Mouse (Mus musculus) spleen, adult 2 months (tissue): ENCODE results near the gene Dbndd1. TPM values are rescaled to one million over a fixed set of nuclear protein-coding genes. Genes with fewer than 3 reads are reported as not detected.
A peak's percentile ranks its signal among the peaks of the same experiment; 100 is the strongest.
"Not testable (repeated sequence)": the region's sequence is repeated elsewhere in the genome, so short reads cannot be mapped to it uniquely, and the experiment has no call there.

ENCODE experiments used
- DNase-seq, 2 experiments: peaks; one replicate each; pipeline versions ENCODE4 v3.0.0 to v3.0.0-alpha.2; 2012 to 2021; ENCODE audit warnings: low spot score in 2 of 2, low read depth in 1 of 2
- H3K27ac ChIP-seq: fragments of 200-500 bp; 2 replicates; pipeline ENCODE4 v1.5.1; 2012; ENCODE audit warnings: low read length, inconsistent platforms; ENCODE audit not compliant: insufficient read depth
- H3K27me3 ChIP-seq: fragments of 200-500 bp; 2 replicates; pipeline ENCODE4 v1.6.1; 2012; ENCODE audit warnings: mild to moderate bottlenecking, moderate library complexity, low read length, inconsistent platforms; ENCODE audit not compliant: control insufficient read depth, insufficient read depth
- H3K36me3 ChIP-seq: fragments of 200-500 bp; 2 replicates; pipeline ENCODE4 v1.6.1; 2012; ENCODE audit warnings: mild to moderate bottlenecking, low read length, inconsistent platforms; ENCODE audit not compliant: control insufficient read depth, insufficient read depth
- H3K4me1 ChIP-seq: fragments of 200-500 bp; 2 replicates; pipeline ENCODE4 v1.6.1; 2011; ENCODE audit warnings: inconsistent platforms; ENCODE audit not compliant: control insufficient read depth, insufficient read depth, insufficient read length
- H3K4me3 ChIP-seq: fragments of 200-500 bp; 2 replicates; pipeline ENCODE4 v1.5.1; 2011; ENCODE audit warnings: mild to moderate bottlenecking, inconsistent platforms; ENCODE audit not compliant: insufficient read depth, insufficient read length; ENCODE audit errors: extremely low read depth
- CTCF ChIP-seq: fragments of 200-500 bp; IDR thresholded peaks from 2 replicates; pipeline ENCODE4 v1.5.1; 2011; ENCODE audit warnings: mild to moderate bottlenecking, inconsistent platforms; ENCODE audit not compliant: insufficient read depth, insufficient read length, insufficient replicate concordance; ENCODE audit errors: extremely low read depth
- POLR2A ChIP-seq: fragments of 200-500 bp; IDR thresholded peaks from 2 replicates; pipeline ENCODE4 v1.6.1; 2011; ENCODE audit warnings: low read depth, low read length, inconsistent platforms
- WGBS: fragments of 180-500 bp; shearing (Covaris S2); methylation state at CpG from one replicate; pipeline ENCODE4 v1.1.7; 2018; 5-methylcytosine and 5-hydroxymethylcytosine counted together
- polyA plus RNA-seq: library from polyadenylated mRNA; depleted of rRNA; stranded (reverse); fragments of >200 nt; gene quantifications from 2 replicates; pipeline ENCODE4 v1.2.3, GENCODE M21; 2012; rRNA removed

The Dbndd1 gene
- polyA plus RNA-seq, result not detected in 2 replicates

- TF ChIP-seq CTCF (no peak), POLR2A (no peak)
- peaks cover 13% of the 10 kb centered on the region for H3K4me1 ChIP-seq
- H3K27ac ChIP-seq, result no peak within 1 kb of the TSS
- H3K4me3 ChIP-seq, result peak within 1 kb of the TSS; percentile 41
- H3K27me3 ChIP-seq, result peaks cover 19% of the 10 kb centered on the region
- WGBS, result 1% methylated on average over 57 of the region's 63 CpGs
- H3K36me3 ChIP-seq, result no peaks in the 10 kb centered on the region
- peak in 1 of 2 experiments; percentile 19 for DNase-seq
Observed at GRCm38 (mm10) chr8:123514781-123515539, at the start of gene Dbndd1. TSS of gene Dbndd1 (minus strand) at chr8:123515463.

DNA sequence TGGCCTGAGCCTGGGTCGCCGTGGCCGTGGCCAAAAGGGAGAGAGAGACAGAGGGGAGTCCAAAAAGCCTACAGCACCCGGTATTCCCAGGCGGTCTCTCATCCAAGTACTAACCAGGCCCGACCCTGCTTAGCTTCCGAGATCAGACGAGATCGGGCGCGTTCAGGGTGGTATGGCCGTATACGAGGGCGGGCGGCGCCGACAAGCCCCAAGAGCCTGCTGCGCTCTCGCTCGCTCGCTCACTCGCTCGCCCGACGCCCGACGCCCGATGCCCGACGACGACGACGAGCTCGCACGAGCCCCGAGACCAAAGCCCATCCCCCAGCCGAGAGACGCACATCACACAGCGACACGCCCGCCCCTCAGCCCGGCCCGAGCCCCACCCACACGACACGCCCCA, 49.0 kb upstream of the Dbndd1 start:
- not testable (repeated sequence) for H3K4me3 ChIP-seq, DNase-seq, H3K27me3 ChIP-seq, H3K36me3 ChIP-seq, H3K27ac ChIP-seq, H3K4me1 ChIP-seq
- WGBS, result no CpG with 5 or more reads among the region's 45 CpGs

DNA sequence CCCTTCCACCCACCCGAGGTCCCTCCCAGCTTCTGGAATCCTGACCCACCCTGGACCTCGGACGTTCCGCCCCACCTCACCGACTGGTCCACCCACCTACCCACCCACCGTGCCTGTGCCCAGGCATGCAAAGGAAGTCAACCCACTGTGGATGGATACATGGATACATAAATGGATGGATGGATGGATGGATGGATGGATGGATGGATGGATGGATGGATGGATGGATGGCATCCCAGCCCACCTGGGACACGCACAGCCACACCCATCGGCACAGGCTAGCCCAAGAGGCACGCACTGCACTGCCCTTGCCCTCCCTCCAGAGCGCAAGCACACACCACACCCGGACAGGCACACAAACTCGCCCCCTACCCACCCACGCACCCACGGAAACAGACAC, 22.4 kb upstream of the Dbndd1 start:
- H3K27ac ChIP-seq, H3K4me1 ChIP-seq, H3K4me3 ChIP-seq, H3K36me3 ChIP-seq, H3K27me3 ChIP-seq: not testable (repeated sequence)
- WGBS, result 84% methylated on average over 7 of the region's 14 CpGs
- DNase-seq, result peak in 1 of 2 experiments; percentile 14

- TF ChIP-seq POLR2A (no peak), CTCF (no peak)
- no peaks in the 10 kb centered on the region for H3K36me3 ChIP-seq
- H3K27me3 ChIP-seq, result no peaks in the 10 kb centered on the region
- H3K27ac ChIP-seq, result no peak overlapping the region
- no peak for DNase-seq
- no peak overlapping the region for H3K4me3 ChIP-seq
- H3K4me1 ChIP-seq, result no peaks in the 10 kb centered on the region
- 87% methylated on average over 10 of the region's 10 CpGs for WGBS
Observed at GRCm38 (mm10) chr8:123536990-123537380, 21.7 kb upstream of the Dbndd1 start.

DNA sequence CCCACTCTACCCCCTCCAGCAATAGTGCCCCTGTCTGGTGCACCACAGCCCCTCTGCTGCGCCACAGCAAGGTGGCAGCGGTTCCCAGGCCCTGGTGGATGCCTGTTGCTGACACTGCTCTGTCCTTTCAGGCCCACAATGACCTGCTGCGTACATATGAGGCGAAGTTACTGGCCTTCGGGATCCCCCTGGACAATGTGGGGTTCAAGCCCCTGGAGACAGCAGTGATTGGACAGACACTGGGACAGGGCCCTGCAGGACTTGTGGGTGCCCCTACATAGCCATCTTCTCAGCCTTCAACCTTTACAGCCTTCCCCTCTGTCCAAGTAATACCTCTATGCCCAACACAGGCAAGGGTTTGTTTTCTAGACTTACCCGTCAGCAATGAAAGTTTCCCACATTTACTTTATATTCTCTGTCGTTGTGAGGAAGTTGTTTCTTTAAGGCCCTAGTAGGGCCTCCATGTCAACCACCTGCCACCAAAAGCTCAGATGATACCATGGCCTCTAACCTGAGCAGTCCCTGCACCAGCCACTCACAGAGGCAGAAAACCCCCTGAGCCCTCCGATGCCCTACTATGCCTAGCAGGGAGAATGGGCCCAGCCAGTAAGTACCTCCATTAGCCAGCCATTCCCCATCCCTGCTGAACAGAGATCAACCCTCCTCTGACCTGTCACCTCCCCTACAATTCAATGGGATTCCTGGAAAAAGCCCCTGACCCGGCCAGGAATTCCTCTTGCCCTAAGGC, 21.2 kb upstream of the Dbndd1 start:
- TF ChIP-seq POLR2A (no peak), CTCF (no peak)

DNA sequence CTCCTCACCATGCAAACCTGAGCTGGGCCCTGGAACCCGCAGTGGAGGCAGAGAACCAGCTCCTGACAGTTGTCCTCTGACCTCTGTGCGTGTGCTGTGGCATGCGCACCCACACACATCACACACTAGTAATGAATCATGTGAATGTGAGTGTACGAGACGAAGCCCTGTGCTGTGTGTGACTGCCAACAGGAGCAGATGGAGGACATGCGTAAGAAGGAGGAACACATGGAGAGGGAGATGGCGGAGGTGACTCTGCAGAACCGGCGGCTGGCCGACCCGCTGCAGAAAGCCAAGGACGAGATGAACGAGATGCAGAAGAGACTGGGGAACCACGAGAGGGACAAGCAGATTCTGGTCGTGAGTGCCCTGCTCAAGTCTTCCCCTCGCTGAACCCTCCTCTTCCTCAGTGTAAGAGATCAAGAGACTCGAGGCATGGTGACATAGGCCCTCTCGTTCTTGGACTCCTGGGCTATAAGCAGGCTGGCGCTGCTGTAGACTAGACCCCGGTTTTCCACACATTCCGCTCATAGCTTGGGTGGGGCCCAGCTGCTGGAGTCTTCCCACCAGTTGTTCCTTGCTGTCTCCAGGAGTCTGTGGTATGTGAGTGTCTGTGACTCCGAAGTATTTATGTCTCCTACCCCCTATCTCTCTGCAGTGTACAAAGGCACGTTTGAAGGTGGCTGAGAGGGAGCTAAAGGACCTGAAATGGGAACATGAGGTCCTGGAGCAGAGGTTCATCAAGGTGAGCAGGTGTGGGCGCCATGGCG, 12.6 kb upstream of the Dbndd1 start:
- H3K27ac ChIP-seq, result no peak overlapping the region
- 91% methylated on average over 25 of the region's 25 CpGs for WGBS
- no peaks in the 10 kb centered on the region for H3K4me1 ChIP-seq
- H3K36me3 ChIP-seq, result peaks cover 7% of the 10 kb centered on the region
- no peaks in the 10 kb centered on the region for H3K27me3 ChIP-seq
- no peak overlapping the region for H3K4me3 ChIP-seq
- DNase-seq, result no peak
- TF ChIP-seq POLR2A (no peak), CTCF (no peak)

More for the DNA sequence above, 21.2 kb upstream of the Dbndd1 start:
- no peak overlapping the region for H3K27ac ChIP-seq
- no peak for DNase-seq
- no peak overlapping the region for H3K4me3 ChIP-seq
- no peaks in the 10 kb centered on the region for H3K36me3 ChIP-seq
- H3K4me1 ChIP-seq, result no peaks in the 10 kb centered on the region
- WGBS, result 92% methylated on average over 9 of the region's 9 CpGs
- H3K27me3 ChIP-seq, result no peaks in the 10 kb centered on the region

GRCm38 (mm10) chr8:123520048-123520447, 4.8 kb upstream of the Dbndd1 start:
- H3K27ac ChIP-seq, H3K4me3 ChIP-seq, H3K4me1 ChIP-seq, H3K36me3 ChIP-seq, DNase-seq: not testable (repeated sequence)
- H3K27me3 ChIP-seq, result peaks cover 12% of the 10 kb centered on the region; the same call in 1 of the 2 replicates
- 93% methylated on average over 1 of the region's 1 CpGs for WGBS
